Mouse (Mus musculus): ENCODE data around the gene Serpina1b.
"Not testable (repeated sequence)": the region's sequence is repeated elsewhere in the genome, so short reads cannot be mapped to it uniquely, and the experiment has no call there.

Gene Serpina1b

GRCm38 (mm10) chr12:103700144-103700750 is 129.9 kb downstream of the Serpina1b start:
- no peak for DNase-seq (ENCODE audit: low read depth, low spot score)

DNA sequence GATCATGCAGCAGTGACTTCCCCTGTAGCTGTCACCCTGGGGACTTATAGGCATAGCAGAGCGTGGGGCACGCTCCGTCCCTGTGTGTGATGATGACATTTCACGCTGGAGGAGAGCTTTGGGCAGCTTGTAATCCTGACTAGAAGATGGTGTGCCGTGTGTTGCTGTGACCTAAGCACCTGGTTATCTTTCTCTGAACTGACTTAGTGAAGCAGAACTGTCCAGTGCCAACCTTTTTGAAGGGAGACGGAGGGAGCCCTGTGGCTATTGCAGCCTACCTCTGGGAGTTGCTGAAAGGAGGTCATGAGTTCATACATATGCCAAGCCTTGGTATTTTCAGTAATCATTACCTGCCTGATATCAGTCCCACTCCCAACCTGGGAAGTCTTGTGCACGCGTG is 134.7 kb downstream of the Serpina1b start, which contains the start of gene Serpina1f:
Gene Serpina1f, minus strand, starts transcription at position 101 of the 400 bp plus-strand sequence.
- DNase-seq (ENCODE audit: low read depth, low spot score), result no peak

DNA sequence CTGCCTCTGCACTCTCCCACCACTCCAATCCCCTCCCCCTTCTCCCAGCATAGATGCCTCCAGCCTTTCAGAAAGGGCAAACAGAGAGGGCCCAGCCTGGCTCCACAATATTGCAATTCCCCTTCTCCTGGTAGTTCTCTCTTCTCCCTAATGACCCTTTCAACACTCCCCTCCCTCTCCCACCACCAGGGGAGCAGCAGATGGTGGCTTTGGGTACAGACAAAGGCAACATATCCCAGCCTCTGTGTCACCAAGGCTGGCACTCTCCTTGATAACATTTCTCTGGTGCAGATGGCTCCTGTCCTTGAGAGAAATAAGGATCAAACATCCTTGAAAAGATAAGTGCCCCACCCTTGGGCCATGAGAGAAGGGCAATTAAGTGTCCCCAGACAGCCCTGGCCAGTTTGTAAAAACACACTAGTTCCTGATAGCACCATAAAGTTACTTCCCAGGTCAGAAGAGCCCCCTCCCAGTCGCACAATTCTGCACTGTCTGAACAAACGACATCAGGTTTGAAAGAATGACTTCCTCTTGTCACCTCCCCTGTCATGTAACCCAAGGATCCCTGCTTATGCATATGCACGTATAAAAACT is 141.9 kb downstream of the Serpina1b start:
- DNase-seq (ENCODE audit: low read depth, low spot score), result no peak

GRCm38 (mm10) chr12:103687021-103687420 is 143.2 kb downstream of the Serpina1b start:
- no peak for DNase-seq (ENCODE audit: low read depth, low spot score)

DNA sequence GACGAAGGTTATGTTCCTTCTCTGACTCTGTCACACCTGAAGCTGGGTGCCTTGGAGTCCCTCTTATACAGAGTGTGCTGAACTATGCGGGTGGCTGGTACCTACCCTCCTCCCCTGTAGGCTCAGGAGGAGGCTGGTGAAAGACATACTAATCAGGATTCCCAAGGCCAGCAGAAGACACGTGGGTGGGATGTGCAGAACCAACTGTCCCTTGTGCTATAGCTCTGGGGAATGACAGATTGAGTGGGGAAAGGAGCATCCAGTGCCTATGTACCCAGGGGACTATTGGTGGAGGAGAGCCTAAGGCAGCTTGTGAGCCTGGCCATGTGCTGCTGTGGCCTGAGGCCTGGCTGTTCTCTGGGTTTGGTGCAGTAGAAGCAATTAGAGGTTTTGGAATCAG is 144.1 kb downstream of the Serpina1b start:
- DNase-seq (ENCODE audit: low read depth, low spot score), result no peak

DNA sequence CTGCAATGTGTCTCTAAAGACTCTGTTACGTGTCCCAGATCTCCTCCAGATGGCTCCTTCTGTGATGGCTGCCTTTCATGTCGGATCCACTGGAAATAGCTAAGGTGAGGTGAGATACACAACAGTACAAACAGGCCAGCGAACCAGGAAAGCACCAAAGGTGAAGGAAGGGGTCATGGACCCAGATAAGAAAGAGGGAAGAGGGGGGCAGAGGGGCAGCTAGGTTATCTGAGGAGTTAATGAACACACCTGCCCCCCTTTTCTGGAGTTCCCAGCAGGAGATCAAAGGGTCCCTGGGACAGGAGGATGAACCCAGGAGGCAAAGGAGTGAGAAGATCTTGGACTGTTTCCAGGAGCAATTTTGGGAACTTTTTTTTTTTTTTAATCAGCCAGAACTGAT is 144.8 kb downstream of the Serpina1b start:
- DNase-seq (ENCODE audit: low read depth, low spot score), result no peak

GRCm38 (mm10) chr12:103683775-103684174 is 146.4 kb downstream of the Serpina1b start:
- no peak for DNase-seq (ENCODE audit: low read depth, low spot score)

DNA sequence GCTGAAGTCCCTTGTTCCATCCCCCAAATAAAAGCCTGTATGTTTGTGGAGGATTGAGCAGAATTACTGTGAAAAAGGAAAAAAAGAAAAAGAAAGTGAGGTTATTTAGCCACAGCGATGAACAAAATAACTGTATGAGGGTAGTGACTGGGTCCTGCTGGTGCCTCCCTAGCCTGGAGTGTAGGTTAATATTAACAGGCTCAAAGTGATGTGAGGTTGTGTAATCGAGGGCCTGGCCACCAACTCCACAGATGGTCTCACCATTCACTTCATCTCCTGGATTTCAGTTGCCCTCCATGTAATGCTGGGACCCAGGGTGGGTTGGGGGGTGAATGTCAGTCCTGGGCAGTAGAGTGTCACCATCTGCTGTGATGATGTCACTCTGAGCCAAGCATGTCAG is 148.4 kb downstream of the Serpina1b start:
- DNase-seq (ENCODE audit: low read depth, low spot score), result no peak

GRCm38 (mm10) chr12:103681169-103681568 is 149.0 kb downstream of the Serpina1b start:
- DNase-seq (ENCODE audit: low read depth, low spot score), result no peak

DNA sequence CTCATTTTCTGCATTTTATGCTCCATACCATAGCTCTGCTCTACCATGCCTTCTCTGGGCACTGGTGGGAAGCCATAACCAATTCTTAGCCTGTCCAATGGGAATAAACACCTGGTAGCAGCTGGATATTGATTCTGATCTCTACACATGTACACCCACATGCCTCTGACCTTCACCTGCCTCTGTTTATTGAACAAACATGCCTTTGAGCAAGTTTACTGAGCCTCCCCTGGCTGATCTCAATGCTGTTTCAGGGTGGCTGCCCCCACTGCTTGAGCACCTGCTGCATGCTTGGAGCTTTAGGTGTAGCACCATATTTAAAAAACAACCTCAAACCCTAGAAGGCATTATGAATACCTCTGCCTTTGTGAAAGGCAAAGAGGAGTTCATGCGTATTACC is 150.3 kb downstream of the Serpina1b start:
- DNase-seq (ENCODE audit: low read depth, low spot score), result not testable (repeated sequence)
